Mouse (Mus musculus) brain, embryonic 14.5 days (tissue): ENCODE measurements around the gene Fanci.

Source experiments
- CTCF ChIP-seq: fragments of 200-500 bp; IDR thresholded peaks from 2 replicates; pipeline ENCODE4 v1.5.1; 2012; ENCODE audit warnings: inconsistent platforms, mild to moderate bottlenecking, moderate library complexity, borderline replicate concordance; ENCODE audit not compliant: insufficient read depth, insufficient read length; ENCODE audit errors: extremely low read depth
- POLR2A ChIP-seq: fragments of 200-500 bp; IDR thresholded peaks from 2 replicates; pipeline ENCODE4 v1.6.1; 2012; ENCODE audit warnings: mild to moderate bottlenecking, inconsistent platforms, borderline replicate concordance; ENCODE audit not compliant: poor library complexity, insufficient read depth, insufficient read length, severe bottlenecking; ENCODE audit errors: extremely low read depth

- no peak for TF ChIP-seq CTCF
- TF ChIP-seq POLR2A = no peak
These were observed 15.0 kb upstream of the Fanci start for GRCm38 (mm10) chr7:79376516-79377275.
